Mouse (Mus musculus) testis, adult 2 months (tissue): ENCODE measurements at regions not wholly inside any gene's neighbourhood (a gene's known extent, or its start where the extent isn't known, plus 50 kb on each side); places are given as distances from the start of the nearest gene placed in this dataset.

Source experiments
- CTCF ChIP-seq: fragments of 200-500 bp; IDR thresholded peaks from 2 replicates; pipeline ENCODE4 v1.5.1; 2012; ENCODE audit warnings: low read depth, mild to moderate bottlenecking, inconsistent platforms, low read length, moderate library complexity; ENCODE audit not compliant: control insufficient read depth, insufficient read depth, insufficient replicate concordance
- POLR2A ChIP-seq: fragments of 200-500 bp; IDR thresholded peaks from 2 replicates; pipeline ENCODE4 v1.6.1; 2012; ENCODE audit warnings: low read depth, mild to moderate bottlenecking, inconsistent platforms, low read length, moderate library complexity; ENCODE audit not compliant: control insufficient read depth

DNA sequence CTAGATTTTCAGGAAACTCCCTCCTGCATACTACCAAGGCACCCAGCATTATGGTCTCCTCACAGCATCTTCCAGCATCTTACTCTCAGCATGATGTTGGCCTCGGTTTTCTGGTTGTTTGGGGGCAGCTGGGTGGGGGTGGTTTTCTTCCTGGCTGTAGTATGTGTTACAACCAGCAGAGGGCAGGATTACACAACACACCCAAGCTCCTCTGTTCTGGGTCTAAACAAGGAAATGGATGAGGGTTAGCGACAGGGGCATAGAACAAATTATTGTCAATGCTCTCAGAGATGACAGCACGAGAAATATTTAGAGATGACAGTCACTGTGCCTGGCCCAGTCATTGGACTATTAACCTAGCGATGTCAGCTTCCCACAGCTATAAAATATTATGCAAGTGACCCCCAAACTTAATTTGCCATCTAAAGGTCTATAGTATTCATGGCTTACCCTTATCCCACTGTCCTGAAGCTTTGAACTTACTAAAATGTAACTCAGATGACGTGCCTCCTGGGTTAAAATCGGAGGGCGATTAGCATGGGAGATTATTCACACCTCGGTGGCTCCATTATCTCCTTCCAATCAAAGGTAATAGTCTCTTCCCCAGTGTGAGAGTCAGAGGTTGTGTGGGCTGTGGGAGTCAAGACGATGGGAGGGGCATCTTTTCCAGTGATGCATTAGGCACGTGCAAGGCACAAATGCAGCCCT, 52.2 kb upstream of the Nudt7 start:
- TF ChIP-seq POLR2A (no peak), CTCF (peak; percentile 29; the same call in 1 of the 2 replicates)
